Mouse (Mus musculus) intestine, embryonic 16.5 days (tissue): ENCODE data around the gene Znfx1. TPM values are rescaled to one million over a fixed set of nuclear protein-coding genes. Genes with fewer than 3 reads are reported as not detected.

Experiments
- ATAC-seq: fragments of 200-750 bp; cut with Nextera tagmentation; 2 replicates; pipeline ENCODE4 v1.8.0; 2017; ENCODE audit warnings: moderate TSS enrichment, moderate library complexity
- H3K27ac ChIP-seq: fragments of 300-500 bp; sonication (generic); 2 replicates; pipeline ENCODE4 v1.5.1; 2014; ENCODE audit warnings: mild to moderate bottlenecking, low read length
- H3K27me3 ChIP-seq: fragments of 300-500 bp; sonication (generic); replicated peaks from 2 replicates; pipeline ENCODE4 v1.6.1; 2014; ENCODE audit warnings: low read length, control low read depth, mixed read lengths; ENCODE audit not compliant: control insufficient read depth, insufficient read depth
- H3K36me3 ChIP-seq: fragments of 300-500 bp; sonication (generic); 2 replicates; pipeline ENCODE4 v1.6.1; 2014; ENCODE audit warnings: low read length, control low read depth; ENCODE audit not compliant: control insufficient read depth, insufficient read depth
- H3K4me1 ChIP-seq: fragments of 300-500 bp; sonication (generic); 2 replicates; pipeline ENCODE4 v1.6.1; 2014; ENCODE audit warnings: low read length, control low read depth, mixed read lengths; ENCODE audit not compliant: control insufficient read depth, insufficient read depth
- H3K4me2 ChIP-seq: fragments of 300-500 bp; sonication (generic); 2 replicates; pipeline ENCODE4 v1.6.1; 2014; ENCODE audit warnings: low read depth, low read length, control low read depth
- H3K4me3 ChIP-seq: fragments of 300-500 bp; sonication (generic); 2 replicates; pipeline ENCODE4 v1.5.1; 2014; ENCODE audit warnings: mild to moderate bottlenecking, low read length
- H3K9ac ChIP-seq: fragments of 300-500 bp; sonication (generic); 2 replicates; pipeline ENCODE4 v1.6.1; 2014; ENCODE audit warnings: low read depth, low read length
- H3K9me3 ChIP-seq: fragments of 300-500 bp; sonication (generic); 2 replicates; pipeline ENCODE4 v1.6.1; 2016; ENCODE audit warnings: low read length, control low read depth; ENCODE audit not compliant: control insufficient read depth
- WGBS: fragments of 180-500 bp; shearing (Covaris S2); extraction: QIAGEN DNeasy Blood & Tissue Kit; methylation state at CpG from one replicate; pipeline ENCODE4 v1.1.7; 2014; 5-methylcytosine and 5-hydroxymethylcytosine counted together
- polyA plus RNA-seq: library from polyadenylated mRNA; unstranded; fragments of >200 nt; fragmentation: Nextera tagmentation; extraction: Ambion mirVana; gene quantifications from 2 replicates; pipeline ENCODE4 v1.2.1, GENCODE M21; 2015

Znfx1 gene
- polyA plus RNA-seq, 1 experiment from 2014 or later = 6.5 TPM

DNA sequence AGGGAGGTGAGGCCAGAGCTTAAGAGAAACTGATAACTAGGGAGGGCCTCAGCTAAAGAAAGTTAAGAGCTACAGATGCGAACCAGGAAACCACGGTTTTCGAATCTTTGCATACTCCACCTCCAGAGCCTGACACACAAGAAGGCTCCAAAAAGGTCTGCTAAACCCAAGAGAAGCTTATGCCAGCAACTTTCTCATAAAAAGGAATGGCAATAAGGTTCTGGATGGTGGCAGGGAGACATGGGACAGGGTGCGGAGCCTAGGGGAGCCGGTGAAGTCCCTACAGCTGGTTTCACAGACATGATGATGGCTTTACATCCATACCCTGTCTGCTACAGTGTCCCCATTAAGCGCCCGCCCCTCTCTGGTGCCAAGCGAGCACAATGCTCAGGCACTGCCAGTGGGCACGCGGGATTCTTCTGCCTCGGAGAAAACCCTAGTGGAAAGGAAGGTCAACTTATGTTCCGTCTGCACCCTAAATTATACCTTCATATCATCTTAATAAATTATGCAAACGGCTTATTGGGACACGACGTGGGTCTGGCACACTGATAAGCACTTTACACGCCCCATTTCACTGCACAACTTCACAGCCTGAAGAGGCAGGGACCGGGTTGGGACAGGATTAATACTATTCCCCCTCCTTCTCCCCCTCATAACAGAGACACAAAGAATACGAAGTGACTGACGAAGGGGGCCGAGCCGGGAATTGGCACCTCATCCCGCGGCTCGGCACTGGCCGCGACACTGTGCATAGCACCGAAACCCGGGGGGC, 67.6 kb downstream of the Znfx1 start:
- Histone ChIP-seq H3K4me1 (peaks cover 33% of the 10 kb centered on the region), H3K4me3 (peak overlapping the region; percentile 98), H3K4me2 (peak overlapping the region; percentile 86), H3K27ac (peak overlapping the region; percentile 96), H3K36me3 (no peaks in the 10 kb centered on the region), H3K9me3 (no peaks in the 10 kb centered on the region), H3K27me3 (no peaks in the 10 kb centered on the region), H3K9ac (peak overlapping the region; percentile 98)
- peak; percentile 11 for ATAC-seq
- WGBS = 2% methylated on average over 28 of the region's 28 CpGs

DNA sequence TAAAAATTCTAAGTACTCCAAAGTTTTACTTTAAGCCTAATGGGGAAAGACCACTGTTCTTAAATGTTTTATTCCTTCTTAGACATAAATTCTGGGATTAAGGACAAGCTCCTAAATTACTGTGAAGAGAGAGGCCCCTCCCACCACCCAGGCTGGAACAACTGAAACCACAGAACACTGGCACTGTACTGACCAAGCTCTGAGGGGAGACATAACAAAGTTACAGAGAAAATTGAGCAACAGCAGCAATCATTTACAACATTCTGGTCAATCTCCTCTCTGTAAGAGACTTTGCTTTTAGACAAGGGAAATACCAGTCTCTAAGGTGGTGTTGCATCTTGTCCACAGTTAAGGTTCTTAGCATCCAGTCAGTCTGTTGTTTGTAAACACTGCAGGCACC, 70.9 kb downstream of the Znfx1 start:
- no peak overlapping the region for H3K4me2 ChIP-seq
- no peak for ATAC-seq
- no peaks in the 10 kb centered on the region for H3K9me3 ChIP-seq
- H3K9ac ChIP-seq = no peak overlapping the region
- H3K4me1 ChIP-seq = peaks cover 35% of the 10 kb centered on the region
- H3K36me3 ChIP-seq = no peaks in the 10 kb centered on the region
- no peaks in the 10 kb centered on the region for H3K27me3 ChIP-seq
- no peak overlapping the region for H3K4me3 ChIP-seq
- H3K27ac ChIP-seq = no peak overlapping the region

- no peak overlapping the region for H3K4me3 ChIP-seq
- H3K36me3 ChIP-seq = no peaks in the 10 kb centered on the region
- no peak overlapping the region for H3K27ac ChIP-seq
- H3K9me3 ChIP-seq = no peaks in the 10 kb centered on the region
- peaks cover 31% of the 10 kb centered on the region for H3K4me1 ChIP-seq
- no peaks in the 10 kb centered on the region for H3K27me3 ChIP-seq
- ATAC-seq = no peak
- 74% methylated on average over 7 of the region's 7 CpGs for WGBS
- H3K9ac ChIP-seq = no peak overlapping the region
- H3K4me2 ChIP-seq = no peak overlapping the region
Measured at GRCm38 (mm10) chr2:166990861-166991260, 72.0 kb downstream of the Znfx1 start.

Other genes with a start within 250 kb of the Znfx1 start
- gene Cse1l, start 157.0 kb downstream of the Znfx1 start, polyA plus RNA-seq = 80.7 and 85.5 TPM in 2 replicates
- 60.2 and 61.2 TPM in 2 replicates for gene Stau1, start 66.7 kb downstream of the Znfx1 start, polyA plus RNA-seq
- gene Ddx27, start 47.8 kb downstream of the Znfx1 start, polyA plus RNA-seq = 40.9 and 45.7 TPM in 2 replicates
- gene Kcnb1, start 127.1 kb upstream of the Znfx1 start, polyA plus RNA-seq = 1.1 TPM in 2 replicates
- gene Ptgis, start 177.6 kb upstream of the Znfx1 start, polyA plus RNA-seq = 12.0 and 12.8 TPM in 2 replicates